Mouse (Mus musculus): ENCODE results near the gene Gm10718.
"Not testable (repeated sequence)": the region's sequence is repeated elsewhere in the genome, so short reads cannot be mapped to it uniquely, and the experiment has no call there.

Gm10718 gene

DNA sequence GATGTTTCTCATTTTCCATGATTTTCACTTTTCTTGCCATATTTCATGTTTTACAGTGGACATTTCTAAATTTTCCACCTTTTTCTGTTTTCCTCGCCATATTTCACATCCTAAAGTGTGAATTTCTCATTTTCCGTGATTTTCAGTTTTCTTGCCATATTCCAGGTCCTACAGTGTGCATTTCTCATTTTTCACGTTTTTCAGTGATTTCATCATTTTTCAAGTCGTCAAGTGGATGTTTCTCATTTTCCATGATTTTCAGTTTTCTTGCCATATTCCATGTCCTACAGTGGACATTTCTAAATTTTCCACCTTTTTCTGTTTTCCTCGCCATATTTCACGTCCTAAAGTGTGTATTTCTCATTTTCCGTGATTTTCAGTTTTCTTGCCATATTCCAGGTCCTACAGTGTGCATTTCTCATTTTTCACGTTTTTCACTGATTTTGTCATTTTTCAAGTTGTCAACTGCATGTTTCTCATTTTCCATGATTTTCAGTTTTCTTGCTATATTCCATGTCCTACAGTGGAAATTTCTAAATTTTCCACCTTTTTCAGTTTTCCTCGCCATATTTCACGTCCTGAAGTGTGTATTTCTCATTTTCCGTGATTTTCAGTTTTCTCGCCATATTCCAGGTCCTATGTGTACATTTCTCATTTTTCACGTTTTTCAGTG is at the start of gene Gm10718:
Gm10718 (plus strand) TSS at position 236 of the 673 bp plus-strand sequence.
- in situ Hi-C loops (cut with MboI, MseI) = not testable (repeated sequence)

DNA sequence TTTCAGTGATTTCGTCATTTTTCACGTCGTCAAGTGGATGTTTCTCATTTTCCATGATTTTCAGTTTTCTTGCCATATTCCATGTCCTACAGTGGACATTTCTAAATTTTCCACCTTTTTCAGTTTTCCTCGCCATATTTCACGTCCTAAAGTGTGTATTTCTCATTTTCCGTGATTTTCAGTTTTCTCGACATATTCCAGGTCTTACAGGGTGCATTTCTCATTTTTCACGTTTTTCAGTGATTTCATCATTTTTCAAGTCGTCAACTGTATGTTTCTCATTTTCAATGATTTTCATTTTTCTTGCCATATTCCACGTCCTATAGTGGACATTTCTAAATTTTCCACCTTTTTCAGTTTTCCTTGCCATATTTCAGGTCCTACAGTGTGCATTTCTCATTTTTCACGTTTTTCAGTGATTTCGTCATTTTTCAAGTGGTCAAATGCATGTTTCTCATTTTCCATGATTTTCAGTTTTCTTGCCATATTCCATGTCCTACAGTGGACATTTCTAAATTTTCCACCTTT is 22.8 kb upstream of the Gm10718 start, which contains the start of gene Gm10722:
Gm10722 (plus strand) TSS at position 478 of the 528 bp plus-strand sequence.
- in situ Hi-C loops (cut with MboI, MseI) = not testable (repeated sequence)

DNA sequence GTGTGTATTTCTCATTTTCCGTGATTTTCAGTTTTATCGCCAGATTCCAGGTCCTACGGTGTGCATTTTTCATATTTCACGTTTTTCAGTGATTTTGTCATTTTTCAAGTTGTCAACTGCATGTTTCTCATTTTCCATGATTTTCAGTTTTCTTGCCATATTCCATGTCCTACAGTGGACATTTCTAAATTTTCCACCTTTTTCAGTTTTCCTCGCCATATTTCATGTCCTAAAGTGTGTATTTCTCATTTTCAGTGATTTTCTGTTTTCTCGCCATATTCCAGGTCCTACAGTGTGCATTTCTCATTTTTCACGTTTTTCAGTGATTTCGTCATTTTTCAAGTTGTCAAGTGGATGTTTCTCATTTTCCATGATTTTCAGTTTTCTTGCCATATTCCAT is 22.3 kb upstream of the Gm10718 start:
- in situ Hi-C loops (cut with MboI, MseI) = not testable (repeated sequence)

DNA sequence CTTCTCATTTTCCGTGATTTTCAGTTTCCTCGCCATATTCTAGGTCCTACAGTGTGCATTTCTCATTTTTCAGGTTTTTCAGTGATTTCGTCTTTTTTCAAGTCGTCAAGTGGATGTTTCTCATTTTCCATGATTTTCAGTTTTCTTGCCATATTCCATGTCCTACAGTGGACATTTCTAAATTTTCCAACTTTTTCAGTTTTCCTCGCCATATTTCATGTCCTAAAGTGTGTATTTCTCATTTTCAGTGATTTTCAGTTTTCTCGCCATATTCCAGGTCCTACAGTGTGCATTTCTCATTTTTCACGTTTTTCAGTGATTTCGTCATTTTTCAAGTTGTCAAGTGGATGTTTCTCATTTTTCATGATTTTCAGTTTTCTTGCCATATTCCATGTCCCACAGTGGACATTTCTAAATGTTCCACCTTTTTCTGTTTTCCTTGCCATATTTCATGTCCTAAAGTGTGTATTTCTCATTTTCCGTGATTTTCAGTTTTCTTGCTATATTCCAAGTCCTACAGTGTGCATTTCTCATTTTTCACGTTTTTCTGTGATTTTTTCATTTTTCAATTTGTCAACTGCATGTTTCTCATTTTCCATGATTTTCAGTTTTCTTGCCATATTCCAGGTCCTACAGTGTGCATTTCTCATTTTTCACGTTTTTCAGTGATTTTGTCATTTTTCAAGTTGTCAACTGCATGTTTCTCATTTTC is 21.2 kb upstream of the Gm10718 start:
- in situ Hi-C loops (cut with MboI, MseI) = not testable (repeated sequence)

DNA sequence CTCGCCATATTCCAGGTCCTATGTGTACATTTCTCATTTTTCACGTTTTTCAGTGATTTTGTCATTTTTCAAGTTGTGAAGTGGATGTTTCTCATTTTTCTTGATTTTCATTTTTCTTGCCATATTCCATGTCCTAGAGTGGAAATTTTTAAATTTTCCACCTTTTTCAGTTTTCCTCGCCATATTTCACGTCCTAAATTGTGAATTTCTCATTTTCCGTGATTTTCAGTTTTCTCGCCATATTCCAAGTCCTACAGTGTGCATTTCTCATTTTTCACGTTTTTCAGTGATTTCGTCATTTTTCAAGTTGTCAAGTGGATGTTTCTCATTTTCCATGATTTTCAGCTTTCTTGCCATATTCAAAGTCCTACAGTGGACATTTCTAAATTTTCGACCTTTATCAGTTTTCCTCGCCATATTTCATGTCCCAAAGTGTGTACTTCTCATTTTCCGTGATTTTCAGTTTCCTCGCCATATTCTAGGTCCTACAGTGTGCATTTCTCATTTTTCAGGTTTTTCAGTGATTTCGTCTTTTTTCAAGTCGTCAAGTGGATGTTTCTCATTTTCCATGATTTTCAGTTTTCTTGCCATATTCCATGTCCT is 20.5 kb upstream of the Gm10718 start, which contains the start of gene Gm11168:
Gm11168 (plus strand) TSS at position 553 of the 603 bp plus-strand sequence.
- in situ Hi-C loops (cut with MboI, MseI) = not testable (repeated sequence)

DNA sequence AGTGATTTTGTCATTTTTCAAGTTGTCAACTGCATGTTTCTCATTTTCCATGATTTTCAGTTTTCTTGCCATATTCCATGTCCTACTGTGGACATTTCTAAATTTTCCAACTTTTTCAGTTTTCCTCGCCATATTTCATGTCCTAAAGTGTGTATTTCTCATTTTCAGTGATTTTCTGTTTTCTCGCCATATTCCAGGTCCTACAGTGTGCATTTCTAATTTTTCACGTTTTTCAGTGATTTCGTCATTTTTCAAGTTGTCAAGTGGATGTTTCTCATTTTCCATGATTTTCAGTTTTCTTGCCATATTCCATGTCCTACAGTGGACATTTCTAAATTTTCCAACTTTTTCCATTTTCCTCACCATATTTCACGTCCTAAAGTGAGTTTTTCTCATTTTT is 17.2 kb upstream of the Gm10718 start:
- in situ Hi-C loops (cut with MboI, MseI) = not testable (repeated sequence)

DNA sequence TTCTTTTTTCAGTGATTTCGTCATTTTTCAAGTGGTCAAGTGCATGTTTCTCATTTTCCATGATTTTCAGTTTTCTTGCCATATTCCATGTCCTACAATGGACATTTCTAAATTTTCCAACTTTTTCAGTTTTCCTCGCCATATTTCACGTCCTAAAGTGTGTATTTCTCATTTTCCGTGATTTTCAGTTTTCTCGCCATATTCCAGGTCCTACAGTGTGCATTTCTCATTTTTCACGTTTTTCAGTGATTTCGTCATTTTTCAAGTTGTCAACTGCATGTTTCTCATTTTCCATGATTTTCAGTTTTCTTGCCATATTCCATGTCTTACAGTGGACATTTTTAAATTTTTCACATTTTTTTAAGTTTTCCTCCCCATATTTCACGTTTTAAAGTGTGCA is 16.7 kb upstream of the Gm10718 start:
- in situ Hi-C loops (cut with MboI, MseI) = not testable (repeated sequence)

DNA sequence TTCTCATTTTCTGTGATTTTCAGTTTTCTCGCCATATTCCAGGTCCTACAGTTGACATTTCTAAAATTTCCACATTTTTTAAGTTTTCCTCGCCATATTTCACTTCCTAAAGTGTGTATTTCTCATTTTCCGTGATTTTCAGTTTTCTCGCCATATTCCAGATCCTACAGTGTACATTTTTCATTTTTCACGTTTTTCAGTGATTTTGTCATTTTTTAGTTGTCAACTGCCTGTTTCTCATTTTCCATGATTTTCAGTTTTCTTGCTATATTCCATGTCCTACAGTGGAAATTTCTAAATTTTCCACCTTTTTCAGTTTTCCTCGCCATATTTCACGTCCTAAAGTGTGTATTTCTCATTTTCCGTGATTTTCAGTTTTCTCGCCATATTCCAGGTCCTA is 16.1 kb upstream of the Gm10718 start:
- in situ Hi-C loops (cut with MboI, MseI) = not testable (repeated sequence)

DNA sequence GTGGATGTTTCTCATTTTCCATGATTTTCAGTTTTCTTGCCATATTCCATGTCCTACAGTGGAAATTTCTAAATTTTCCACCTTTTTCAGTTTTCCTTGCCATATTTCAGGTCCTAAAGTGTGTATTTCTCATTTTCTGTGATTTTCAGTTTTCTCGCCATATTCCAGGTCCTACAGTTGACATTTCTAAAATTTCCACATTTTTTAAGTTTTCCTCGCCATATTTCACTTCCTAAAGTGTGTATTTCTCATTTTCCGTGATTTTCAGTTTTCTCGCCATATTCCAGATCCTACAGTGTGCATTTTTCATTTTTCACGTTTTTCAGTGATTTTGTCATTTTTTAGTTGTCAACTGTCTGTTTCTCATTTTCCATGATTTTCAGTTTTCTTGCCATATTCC is 14.0 kb upstream of the Gm10718 start:
- in situ Hi-C loops (cut with MboI, MseI) = not testable (repeated sequence)

DNA sequence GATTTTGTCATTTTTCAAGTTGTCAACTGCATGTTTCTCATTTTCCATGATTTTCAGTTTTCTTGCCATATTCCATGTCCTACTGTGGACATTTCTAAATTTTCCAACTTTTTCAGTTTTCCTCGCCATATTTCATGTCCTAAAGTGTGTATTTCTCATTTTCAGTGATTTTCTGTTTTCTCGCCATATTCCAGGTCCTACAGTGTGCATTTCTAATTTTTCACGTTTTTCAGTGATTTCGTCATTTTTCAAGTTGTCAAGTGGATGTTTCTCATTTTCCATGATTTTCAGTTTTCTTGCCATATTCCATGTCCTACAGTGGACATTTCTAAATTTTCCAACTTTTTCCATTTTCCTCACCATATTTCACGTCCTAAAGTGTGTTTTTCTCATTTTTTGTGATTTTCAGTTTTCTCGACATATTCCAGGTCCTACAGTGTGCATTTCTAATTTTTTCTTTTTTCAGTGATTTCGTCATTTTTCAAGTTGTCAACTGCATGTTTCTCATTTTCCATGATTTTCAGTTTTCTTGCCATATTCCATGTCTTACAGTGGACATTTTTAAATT is 11.2 kb upstream of the Gm10718 start:
- in situ Hi-C loops (cut with MboI, MseI) = not testable (repeated sequence)

DNA sequence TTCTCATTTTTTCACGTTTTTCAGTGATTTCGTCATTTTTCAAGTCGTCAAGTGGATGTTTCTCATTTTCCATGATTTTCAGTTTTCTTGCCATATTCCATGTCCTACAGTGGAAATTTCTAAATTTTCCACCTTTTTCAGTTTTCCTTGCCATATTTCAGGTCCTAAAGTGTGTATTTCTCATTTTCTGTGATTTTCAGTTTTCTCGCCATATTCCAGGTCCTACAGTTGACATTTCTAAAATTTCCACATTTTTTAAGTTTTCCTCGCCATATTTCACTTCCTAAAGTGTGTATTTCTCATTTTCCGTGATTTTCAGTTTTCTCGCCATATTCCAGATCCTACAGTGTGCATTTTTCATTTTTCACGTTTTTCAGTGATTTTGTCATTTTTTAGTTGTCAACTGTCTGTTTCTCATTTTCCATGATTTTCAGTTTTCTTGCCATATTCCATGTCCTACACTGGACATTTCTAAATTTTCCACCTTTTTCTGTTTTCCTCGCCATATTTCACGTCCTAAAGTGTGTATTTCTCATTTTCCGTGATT is 10.5 kb upstream of the Gm10718 start, which contains the start of gene Gm10721:
Gm10721 (plus strand) TSS at position 408 of the 547 bp plus-strand sequence.
- in situ Hi-C loops (cut with MboI, MseI) = not testable (repeated sequence)

DNA sequence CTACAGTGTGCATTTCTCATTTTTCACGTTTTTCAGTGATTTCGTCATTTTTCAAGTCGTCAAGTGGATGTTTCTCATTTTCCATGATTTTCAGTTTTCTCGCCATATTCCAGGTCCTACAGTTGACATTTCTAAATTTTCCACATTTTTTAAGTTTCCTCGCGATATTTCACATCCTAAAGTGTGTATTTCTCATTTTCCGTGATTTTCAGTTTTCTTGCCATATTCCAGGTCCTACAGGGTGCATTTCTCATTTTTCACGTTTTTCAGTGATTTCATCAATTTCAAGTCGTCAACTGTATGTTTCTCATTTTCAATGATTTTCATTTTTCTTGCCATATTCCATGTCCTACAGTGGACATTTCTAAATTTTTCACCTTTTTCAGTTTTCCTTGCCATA is 8.0 kb upstream of the Gm10718 start, which contains the start of gene Gm10720:
Gm10720 (plus strand) TSS at position 301 of the 400 bp plus-strand sequence.
- in situ Hi-C loops (cut with MboI, MseI) = not testable (repeated sequence)

DNA sequence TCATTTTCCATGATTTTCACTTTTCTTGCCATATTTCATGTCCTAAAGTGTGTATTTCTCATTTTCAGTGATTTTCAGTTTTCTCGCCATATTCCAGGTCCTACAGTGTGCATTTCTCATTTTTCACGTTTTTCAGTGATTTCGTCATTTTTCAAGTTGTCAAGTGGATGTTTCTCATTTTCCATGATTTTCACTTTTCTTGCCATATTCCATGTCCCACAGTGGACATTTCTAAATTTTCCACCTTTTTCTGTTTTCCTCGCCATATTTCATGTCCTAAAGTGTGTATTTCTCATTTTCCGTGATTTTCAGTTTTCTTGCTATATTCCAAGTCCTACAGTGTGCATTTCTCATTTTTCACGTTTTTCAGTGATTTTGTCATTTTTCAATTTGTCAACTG is 7.5 kb upstream of the Gm10718 start:
- in situ Hi-C loops (cut with MboI, MseI) = not testable (repeated sequence)

DNA sequence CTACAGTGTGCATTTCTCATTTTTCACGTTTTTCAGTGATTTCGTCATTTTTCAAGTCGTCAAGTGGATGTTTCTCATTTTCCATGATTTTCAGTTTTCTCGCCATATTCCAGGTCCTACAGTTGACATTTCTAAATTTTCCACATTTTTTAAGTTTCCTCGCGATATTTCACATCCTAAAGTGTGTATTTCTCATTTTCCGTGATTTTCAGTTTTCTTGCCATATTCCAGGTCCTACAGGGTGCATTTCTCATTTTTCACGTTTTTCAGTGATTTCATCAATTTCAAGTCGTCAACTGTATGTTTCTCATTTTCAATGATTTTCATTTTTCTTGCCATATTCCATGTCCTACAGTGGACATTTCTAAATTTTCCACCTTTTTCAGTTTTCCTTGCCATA is 6.2 kb upstream of the Gm10718 start, which contains the start of gene Gm10719:
Gm10719 (plus strand) TSS at position 301 of the 400 bp plus-strand sequence.
- in situ Hi-C loops (cut with MboI, MseI) = not testable (repeated sequence)

DNA sequence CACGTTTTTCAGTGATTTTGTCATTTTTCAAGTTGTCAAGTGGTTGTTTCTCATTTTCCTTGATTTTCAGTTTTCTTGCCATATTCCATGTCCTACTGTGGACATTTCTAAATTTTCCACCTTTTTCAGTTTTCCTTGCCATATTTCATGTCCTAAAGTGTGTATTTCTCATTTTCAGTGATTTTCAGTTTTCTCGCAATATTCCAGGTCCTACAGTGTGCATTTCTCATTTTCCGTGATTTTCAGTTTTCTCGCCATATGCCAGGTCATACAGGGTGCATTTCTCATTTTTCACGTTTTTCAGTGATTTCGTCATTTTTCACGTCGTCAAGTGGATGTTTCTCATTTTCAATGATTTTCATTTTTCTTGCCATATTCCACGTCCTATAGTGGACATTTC is 4.4 kb upstream of the Gm10718 start:
- in situ Hi-C loops (cut with MboI, MseI) = not testable (repeated sequence)

DNA sequence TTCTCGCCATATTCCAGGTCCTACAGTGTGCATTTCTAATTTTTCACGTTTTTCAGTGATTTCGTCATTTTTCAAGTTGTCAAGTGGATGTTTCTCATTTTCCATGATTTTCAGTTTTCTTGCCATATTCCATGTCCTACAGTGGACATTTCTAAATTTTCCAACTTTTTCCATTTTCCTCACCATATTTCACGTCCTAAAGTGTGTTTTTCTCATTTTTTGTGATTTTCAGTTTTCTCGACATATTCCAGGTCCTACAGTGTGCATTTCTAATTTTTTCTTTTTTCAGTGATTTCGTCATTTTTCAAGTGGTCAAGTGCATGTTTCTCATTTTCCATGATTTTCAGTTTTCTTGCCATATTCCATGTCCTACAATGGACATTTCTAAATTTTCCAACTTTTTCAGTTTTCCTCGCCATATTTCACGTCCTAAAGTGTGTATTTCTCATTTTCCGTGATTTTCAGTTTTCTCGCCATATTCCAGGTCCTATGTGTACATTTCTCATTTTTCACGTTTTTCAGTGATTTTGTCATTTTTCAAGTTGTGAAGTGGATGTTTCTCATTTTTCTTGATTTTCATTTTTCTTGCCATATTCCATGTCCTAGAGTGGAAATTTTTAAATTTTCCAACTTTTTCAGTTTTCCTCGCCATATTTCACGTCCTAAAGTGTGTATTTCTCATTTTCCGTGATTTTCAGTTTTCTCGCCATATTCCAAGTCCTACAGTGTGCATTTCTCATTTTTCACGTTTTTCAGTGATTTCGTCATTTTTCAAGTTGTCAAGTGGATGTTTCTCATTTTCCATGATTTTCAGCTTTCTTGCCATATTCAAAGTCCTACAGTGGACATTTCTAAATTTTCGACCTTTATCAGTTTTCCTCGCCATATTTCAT is 3.3 kb upstream of the Gm10718 start:
- in situ Hi-C loops (cut with MboI, MseI) = not testable (repeated sequence)

DNA sequence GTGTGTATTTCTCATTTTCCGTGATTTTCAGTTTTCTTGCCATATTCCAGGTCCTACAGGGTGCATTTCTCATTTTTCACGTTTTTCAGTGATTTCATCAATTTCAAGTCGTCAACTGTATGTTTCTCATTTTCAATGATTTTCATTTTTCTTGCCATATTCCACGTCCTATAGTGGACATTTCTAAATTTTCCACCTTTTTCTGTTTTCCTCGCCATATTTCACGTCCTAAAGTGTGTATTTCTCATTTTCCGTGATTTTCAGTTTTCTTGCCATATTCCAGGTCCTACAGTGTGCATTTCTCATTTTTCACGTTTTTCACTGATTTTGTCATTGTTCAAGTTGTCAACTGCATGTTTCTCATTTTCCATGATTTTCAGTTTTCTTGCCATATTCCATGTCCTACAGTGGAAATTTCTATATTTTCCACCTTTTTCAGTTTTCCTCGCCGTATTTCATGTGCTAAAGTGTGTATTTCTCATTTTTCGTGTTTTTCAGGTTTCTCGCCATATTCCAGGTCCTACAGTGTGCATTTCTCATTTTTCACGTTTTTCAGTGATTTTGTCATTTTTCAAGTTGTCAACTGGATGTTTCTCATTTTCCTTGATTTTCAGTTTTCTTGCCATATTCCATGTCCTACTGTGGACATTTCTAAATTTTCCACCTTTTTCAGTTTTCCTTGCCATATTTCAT is 885 bp upstream of the Gm10718 start:
- in situ Hi-C loops (cut with MboI, MseI) = not testable (repeated sequence)

DNA sequence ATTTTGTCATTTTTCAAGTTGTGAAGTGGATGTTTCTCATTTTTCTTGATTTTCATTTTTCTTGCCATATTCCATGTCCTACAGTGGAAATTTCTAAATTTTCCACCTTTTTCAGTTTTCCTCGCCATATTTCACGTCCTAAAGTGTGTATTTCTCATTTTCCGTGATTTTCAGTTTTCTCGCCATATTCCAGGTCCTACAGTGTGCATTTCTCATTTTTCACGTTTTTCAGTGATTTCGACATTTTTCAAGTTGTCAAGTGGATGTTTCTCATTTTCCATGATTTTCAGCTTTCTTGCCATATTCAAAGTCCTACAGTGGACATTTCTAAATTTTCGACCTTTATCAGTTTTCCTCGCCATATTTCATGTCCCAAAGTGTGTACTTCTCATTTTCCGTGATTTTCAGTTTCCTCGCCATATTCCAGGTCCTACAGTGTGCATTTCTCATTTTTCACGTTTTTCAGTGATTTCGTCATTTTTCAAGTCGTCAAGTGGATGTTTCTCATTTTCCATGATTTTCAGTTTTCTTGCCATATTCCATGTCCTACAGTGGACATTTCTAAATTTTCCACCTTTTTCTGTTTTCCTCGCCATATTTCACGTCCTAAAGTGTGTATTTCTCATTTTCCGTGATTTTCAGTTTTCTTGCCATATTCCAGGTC is 770 bp downstream of the Gm10718 start:
- in situ Hi-C loops (cut with MboI, MseI) = not testable (repeated sequence)

DNA sequence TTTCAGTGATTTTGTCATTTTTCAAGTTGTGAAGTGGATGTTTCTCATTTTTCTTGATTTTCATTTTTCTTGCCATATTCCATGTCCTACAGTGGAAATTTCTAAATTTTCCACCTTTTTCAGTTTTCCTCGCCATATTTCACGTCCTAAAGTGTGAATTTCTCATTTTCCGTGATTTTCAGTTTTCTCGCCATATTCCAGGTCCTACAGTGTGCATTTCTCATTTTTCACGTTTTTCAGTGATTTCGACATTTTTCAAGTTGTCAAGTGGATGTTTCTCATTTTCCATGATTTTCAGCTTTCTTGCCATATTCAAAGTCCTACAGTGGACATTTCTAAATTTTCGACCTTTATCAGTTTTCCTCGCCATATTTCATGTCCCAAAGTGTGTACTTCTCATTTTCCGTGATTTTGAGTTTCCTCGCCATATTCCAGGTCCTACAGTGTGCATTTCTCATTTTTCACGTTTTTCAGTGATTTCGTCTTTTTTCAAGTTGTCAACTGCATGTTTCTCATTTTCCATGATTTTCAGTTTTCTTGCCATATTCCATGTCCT is 1.6 kb downstream of the Gm10718 start, which contains the start of gene Gm10717:
Gm10717 (plus strand) TSS at position 506 of the 556 bp plus-strand sequence.
- in situ Hi-C loops (cut with MboI, MseI) = not testable (repeated sequence)
